Mouse (Mus musculus) heart, postnatal 0 days (tissue): ENCODE measurements around the gene Mcm8.

Source experiments
- CTCF ChIP-seq: IDR thresholded peaks from 2 replicates; pipeline ENCODE4 v1.5.1; 2016; ENCODE audit warnings: antibody characterized with exemption, control low read depth, low read depth
- EP300 ChIP-seq: IDR thresholded peaks from 2 replicates; pipeline ENCODE4 v1.6.1; 2016; ENCODE audit warnings: antibody characterized with exemption, low read depth

DNA sequence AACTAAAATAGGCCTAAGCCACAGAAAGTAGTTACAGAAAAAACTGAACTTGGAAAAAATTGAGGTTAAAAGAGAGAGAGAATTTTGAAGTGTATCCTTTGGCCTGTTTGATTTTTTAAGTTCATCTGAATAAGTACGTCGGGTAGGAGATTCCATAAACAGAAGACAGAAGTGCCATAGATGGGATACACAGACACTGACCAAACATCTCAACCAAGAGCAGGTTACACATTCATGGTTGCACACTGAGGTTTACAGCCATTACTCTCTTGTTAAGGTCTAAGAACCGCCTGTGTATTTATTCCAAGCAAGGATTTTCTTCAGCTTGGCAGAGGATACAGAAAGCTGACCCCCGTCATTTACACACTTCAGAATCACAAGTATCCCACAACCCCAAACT lies 35.0 kb upstream of the Mcm8 start, which contains the start of gene Chgb:
- TF ChIP-seq CTCF: no peak
- no peak for TF ChIP-seq EP300
